Mouse (Mus musculus) ES-E14 (cell line): ENCODE data around the gene Dok1.

Source experiments
- CHD2 ChIP-seq: IDR thresholded peaks from 2 replicates; pipeline ENCODE4 v1.6.1; 2014; ENCODE audit warnings: mild to moderate bottlenecking, low read depth, low read length, inconsistent platforms
- HCFC1 ChIP-seq: IDR thresholded peaks from 2 replicates; pipeline ENCODE4 v1.6.1; 2012; ENCODE audit warnings: low read length, inconsistent platforms, borderline replicate concordance; ENCODE audit not compliant: insufficient read depth
- ZNF384 ChIP-seq: IDR thresholded peaks from 2 replicates; pipeline ENCODE4 v1.6.1; 2012; ENCODE audit warnings: low read depth, low read length, inconsistent platforms

DNA sequence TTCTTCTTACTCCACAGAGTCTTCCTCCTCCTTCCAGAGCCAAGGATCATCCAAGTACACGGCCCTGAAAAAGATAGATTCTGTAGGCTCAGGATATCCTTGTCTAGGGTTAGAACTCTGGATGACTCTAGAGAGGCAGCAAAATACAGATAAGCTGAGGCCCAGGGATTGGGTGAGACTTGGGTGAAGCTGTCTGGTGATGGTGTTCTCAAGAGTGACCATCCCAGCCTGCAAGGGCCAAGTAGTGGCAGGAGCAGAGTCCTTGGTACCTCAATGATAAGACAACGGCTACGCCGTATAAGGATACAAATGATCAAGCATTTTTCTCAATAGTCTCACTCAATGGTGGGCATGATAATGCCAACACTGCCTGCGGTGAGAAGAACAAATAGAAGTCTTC lies 29.4 kb downstream of the Dok1 start:
- TF ChIP-seq ZNF384 = no peak
- TF ChIP-seq HCFC1 = no peak
- TF ChIP-seq CHD2 = no peak
